Mouse (Mus musculus) forebrain, embryonic 12.5 days (tissue): ENCODE results near the gene Dusp16. TPM values are rescaled to one million over a fixed set of nuclear protein-coding genes. Genes with fewer than 3 reads are reported as not detected.

Experiments used
- ATAC-seq: fragments of 200-750 bp; cut with Nextera tagmentation; 2 replicates; pipeline ENCODE4 v1.8.0; 2017; ENCODE audit warnings: moderate TSS enrichment; ENCODE audit not compliant: low FRiP score
- H3K27ac ChIP-seq: fragments of 300-500 bp; sonication (generic); 2 replicates; pipeline ENCODE4 v1.5.1; 2016; ENCODE audit warnings: mild to moderate bottlenecking
- H3K27me3 ChIP-seq: fragments of 300-500 bp; sonication (generic); 2 replicates; pipeline ENCODE4 v1.6.1; 2016; ENCODE audit warnings: mild to moderate bottlenecking
- H3K36me3 ChIP-seq: fragments of 300-500 bp; sonication (generic); replicated peaks from 2 replicates; pipeline ENCODE4 v1.6.1; 2016; ENCODE audit warnings: mild to moderate bottlenecking
- H3K4me1 ChIP-seq: fragments of 300-500 bp; sonication (generic); 2 replicates; pipeline ENCODE4 v1.6.1; 2016
- H3K4me2 ChIP-seq: fragments of 300-500 bp; sonication (generic); 2 replicates; pipeline ENCODE4 v1.6.1; 2016; ENCODE audit warnings: mild to moderate bottlenecking, moderate library complexity
- H3K4me3 ChIP-seq: fragments of 300-500 bp; sonication (generic); replicated peaks from 2 replicates; pipeline ENCODE4 v1.5.1; 2016; ENCODE audit warnings: mild to moderate bottlenecking
- H3K9ac ChIP-seq: fragments of 300-500 bp; sonication (generic); 2 replicates; pipeline ENCODE4 v1.6.1; 2016; ENCODE audit warnings: mild to moderate bottlenecking
- H3K9me3 ChIP-seq: fragments of 300-500 bp; sonication (generic); 2 replicates; pipeline ENCODE4 v1.6.1; 2016
- WGBS: fragments of 180-500 bp; shearing (Covaris S2); methylation state at CpG from one replicate; pipeline ENCODE4 v1.1.7; 2016; 5-methylcytosine and 5-hydroxymethylcytosine counted together
- polyA plus RNA-seq: library from polyadenylated mRNA; unstranded; fragments of >200 nt; fragmentation: Nextera tagmentation; extraction: Ambion mirVana; gene quantifications from 2 replicates; pipeline ENCODE4 v1.2.1, GENCODE M21; 2016

The Dusp16 gene
- polyA plus RNA-seq, 1 experiment from 2014 or later = 22.0 TPM

DNA sequence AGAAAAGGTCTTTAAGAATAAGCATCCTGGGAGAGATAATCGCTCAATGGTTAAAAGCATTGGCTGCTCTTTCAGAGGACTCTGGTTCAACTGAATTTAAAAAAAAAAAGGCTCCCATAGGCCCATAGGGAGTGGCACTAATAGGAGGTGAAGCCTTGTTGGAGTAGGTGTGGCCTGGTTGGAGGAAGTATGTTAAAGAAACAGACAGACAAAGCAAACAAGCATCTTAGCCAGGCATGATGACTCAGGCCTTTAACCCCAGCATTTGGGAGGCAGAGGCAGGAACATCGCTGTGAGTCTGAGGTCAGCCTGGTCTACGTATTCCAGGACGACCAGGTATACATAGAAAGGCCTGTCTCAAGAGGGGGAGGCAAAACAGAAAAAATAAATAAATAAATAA is 39.0 kb downstream of the Dusp16 start:
- Histone ChIP-seq H3K36me3 (peaks cover 20% of the 10 kb centered on the region), H3K27me3 (no peaks in the 10 kb centered on the region), H3K9ac (no peak overlapping the region), H3K4me2 (no peak overlapping the region), H3K4me3 (no peak overlapping the region), H3K4me1 (no peaks in the 10 kb centered on the region), H3K27ac (no peak overlapping the region), H3K9me3 (no peaks in the 10 kb centered on the region)
- 94% methylated on average over 4 of the region's 4 CpGs for WGBS
- no peak for ATAC-seq

DNA sequence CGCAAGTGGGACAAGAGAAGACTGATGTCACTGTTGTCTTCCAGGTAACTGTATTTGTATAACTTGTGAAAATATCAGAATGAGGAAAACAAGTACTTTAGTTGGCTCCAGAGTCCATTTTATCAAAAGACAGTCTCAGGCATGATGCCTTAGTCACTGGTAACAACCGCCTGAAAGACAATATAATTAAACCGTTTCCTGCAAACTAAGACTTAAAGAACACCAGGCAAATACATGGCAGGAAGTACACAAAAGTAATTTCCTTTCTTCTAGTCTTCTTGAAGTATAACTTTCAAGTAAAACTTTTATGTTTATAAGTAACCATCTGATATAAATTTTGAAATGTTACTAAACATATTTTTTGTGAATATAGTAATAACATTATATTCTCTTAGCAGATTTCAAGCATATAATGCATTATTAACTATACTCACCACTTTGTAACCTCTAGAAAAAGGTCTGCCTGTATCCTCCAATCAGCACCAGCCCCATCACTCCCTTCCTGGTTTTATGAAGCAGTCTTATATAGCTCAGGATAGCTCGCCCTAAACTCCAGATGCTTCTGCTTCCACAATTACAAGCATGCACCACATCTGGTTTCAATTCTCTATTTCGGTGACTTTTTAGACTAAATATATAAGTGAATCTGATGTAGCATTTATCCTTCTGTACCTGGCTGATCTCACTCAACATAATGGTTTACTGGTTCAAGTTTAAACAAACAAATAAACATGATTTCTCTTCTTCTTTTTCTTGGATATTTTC is 40.4 kb downstream of the Dusp16 start:
- Histone ChIP-seq H3K27me3 (no peaks in the 10 kb centered on the region), H3K4me1 (no peaks in the 10 kb centered on the region), H3K9ac (no peak overlapping the region), H3K27ac (no peak overlapping the region), H3K4me3 (no peak overlapping the region), H3K36me3 (peaks cover 17% of the 10 kb centered on the region; the same call in 1 of the 2 replicates), H3K4me2 (no peak overlapping the region), H3K9me3 (no peaks in the 10 kb centered on the region)
- ATAC-seq = no peak
- 93% methylated on average over 5 of the region's 5 CpGs for WGBS

- Histone ChIP-seq H3K36me3 (0 out of 2 replicates have a peak, but pooled peaks cover 15% of the 10 kb centered on the region), H3K27me3 (no peaks in the 10 kb centered on the region), H3K9me3 (no peaks in the 10 kb centered on the region), H3K4me2 (no peak overlapping the region), H3K4me1 (no peaks in the 10 kb centered on the region), H3K27ac (no peak overlapping the region), H3K4me3 (no peak overlapping the region), H3K9ac (no peak overlapping the region)
- no peak for ATAC-seq
- WGBS = 93% methylated on average over 4 of the region's 4 CpGs
Observed at GRCm38 (mm10) chr6:134751087-134751486, 41.3 kb downstream of the Dusp16 start.

- Histone ChIP-seq H3K36me3 (0 out of 2 replicates have a peak, but pooled peaks cover 7% of the 10 kb centered on the region), H3K9me3 (no peaks in the 10 kb centered on the region), H3K4me1 (no peaks in the 10 kb centered on the region), H3K9ac (no peak overlapping the region), H3K4me2 (no peak overlapping the region), H3K27ac (no peak overlapping the region), H3K4me3 (no peak overlapping the region), H3K27me3 (no peaks in the 10 kb centered on the region)
- WGBS = 93% methylated on average over 3 of the region's 3 CpGs
- no peak for ATAC-seq
Observed at GRCm38 (mm10) chr6:134748126-134748525, 44.3 kb downstream of the Dusp16 start.

DNA sequence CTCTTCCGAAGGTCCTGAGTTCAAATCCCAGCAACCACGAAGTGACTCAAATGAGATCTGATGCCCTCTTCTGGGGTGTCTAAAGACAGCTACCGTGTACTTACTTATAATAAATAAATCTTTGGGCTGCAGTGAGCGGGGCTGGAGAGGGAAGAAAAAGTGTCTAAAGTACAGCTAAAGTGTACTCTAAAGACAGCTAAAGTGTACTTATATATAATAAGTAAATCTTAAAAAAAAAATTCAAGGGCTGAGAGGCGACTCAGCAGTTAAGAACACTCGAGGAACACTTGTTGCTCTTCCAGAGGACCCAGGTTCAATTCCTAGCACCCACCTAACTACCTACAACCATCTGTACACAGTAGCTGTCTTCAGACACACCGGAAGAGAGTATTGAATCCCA is 46.5 kb downstream of the Dusp16 start:
- Histone ChIP-seq H3K4me1 (no peaks in the 10 kb centered on the region), H3K27me3 (no peaks in the 10 kb centered on the region), H3K9me3 (no peaks in the 10 kb centered on the region), H3K27ac (no peak overlapping the region), H3K9ac (no peak overlapping the region), H3K4me2 (no peak overlapping the region), H3K36me3 (0 out of 2 replicates have a peak, but pooled peaks cover 7% of the 10 kb centered on the region), H3K4me3 (no peak overlapping the region)
- 92% methylated on average over 7 of the region's 7 CpGs for WGBS
- ATAC-seq = no peak

DNA sequence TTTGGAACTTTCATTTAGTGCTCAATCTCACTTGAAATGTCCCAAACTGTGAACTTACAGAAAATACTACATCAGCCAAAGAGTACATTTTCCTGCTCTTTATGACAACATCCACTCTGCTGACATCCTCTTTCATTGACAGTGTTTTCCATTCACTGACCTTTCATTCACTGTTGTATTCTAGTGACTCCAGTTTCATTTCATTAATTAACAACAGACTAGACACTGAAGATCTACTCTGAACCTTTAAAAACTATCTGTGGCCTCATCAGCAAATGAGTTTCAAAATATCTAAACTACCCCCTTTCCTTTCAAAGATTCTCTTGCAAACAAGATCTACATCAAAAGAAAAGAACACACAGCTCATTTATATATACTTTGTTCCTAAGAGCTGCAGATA is 48.9 kb downstream of the Dusp16 start:
- Histone ChIP-seq H3K9me3 (no peaks in the 10 kb centered on the region), H3K27ac (no peak overlapping the region), H3K4me2 (no peak overlapping the region), H3K27me3 (no peaks in the 10 kb centered on the region), H3K4me3 (no peak overlapping the region), H3K4me1 (no peaks in the 10 kb centered on the region), H3K9ac (no peak overlapping the region), H3K36me3 (peaks cover 17% of the 10 kb centered on the region)
- ATAC-seq = no peak

GRCm38 (mm10) chr6:134736853-134737252 is 55.6 kb downstream of the Dusp16 start:
- 96% methylated on average over 3 of the region's 3 CpGs for WGBS
- no peak overlapping the region for H3K27ac ChIP-seq
- H3K36me3 ChIP-seq = peaks cover 34% of the 10 kb centered on the region

DNA sequence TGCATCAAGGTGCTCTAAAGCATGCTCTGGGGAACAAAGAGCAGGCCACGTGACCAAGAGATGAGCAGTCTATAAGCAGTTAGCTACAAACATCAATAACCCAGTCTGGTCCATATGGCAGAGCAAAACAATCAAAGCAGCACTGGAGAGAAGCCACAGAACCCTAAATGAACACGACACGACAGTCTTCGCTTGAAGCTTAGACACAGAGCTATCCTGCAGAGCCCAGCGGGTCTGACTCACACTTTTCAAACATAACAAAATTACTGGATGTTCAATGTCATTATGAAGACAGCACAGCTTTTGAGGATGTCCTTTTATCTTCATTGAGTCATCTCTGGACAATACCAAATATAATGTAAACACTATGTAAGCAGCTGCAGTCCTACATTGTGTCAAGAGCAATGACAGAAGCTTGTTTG is 58.6 kb downstream of the Dusp16 start:
- Histone ChIP-seq H3K4me2 (no peak overlapping the region), H3K4me1 (no peaks in the 10 kb centered on the region), H3K27ac (no peak overlapping the region), H3K27me3 (no peaks in the 10 kb centered on the region), H3K4me3 (no peak overlapping the region), H3K9ac (no peak overlapping the region), H3K36me3 (peaks cover 22% of the 10 kb centered on the region), H3K9me3 (no peaks in the 10 kb centered on the region)
- 82% methylated on average over 5 of the region's 5 CpGs for WGBS
- no peak for ATAC-seq

More at GRCm38 (mm10) chr6:134736853-134737252, 55.6 kb downstream of the Dusp16 start:
- no peak overlapping the region for H3K4me3 ChIP-seq
- H3K27me3 ChIP-seq = no peaks in the 10 kb centered on the region
- no peak for ATAC-seq
- H3K4me1 ChIP-seq = no peaks in the 10 kb centered on the region
- H3K9ac ChIP-seq = no peak overlapping the region
- H3K4me2 ChIP-seq = no peak overlapping the region
- no peaks in the 10 kb centered on the region for H3K9me3 ChIP-seq

DNA sequence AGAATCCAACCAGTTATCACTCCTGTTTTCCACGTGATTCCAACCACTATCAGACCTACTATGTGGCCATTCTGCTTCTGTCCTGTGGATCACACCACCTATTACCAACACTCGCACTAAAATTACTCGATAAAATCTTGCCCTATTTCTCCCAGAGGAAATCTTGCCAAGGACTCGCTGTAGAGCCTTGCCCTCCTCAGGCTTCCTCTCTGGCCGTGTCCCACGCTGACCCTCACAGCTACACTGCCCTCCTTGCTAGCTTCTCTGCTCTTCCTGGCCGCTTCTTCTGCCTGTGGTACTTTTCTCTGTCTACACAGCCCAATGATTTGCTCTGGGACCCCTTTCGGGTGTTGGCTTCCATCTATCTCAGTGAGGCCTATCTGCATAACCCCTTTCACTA is 59.6 kb downstream of the Dusp16 start:
- H3K4me2 ChIP-seq = no peak overlapping the region
- H3K9me3 ChIP-seq = no peaks in the 10 kb centered on the region
- WGBS = 96% methylated on average over 8 of the region's 8 CpGs
- no peak overlapping the region for H3K4me3 ChIP-seq
- no peaks in the 10 kb centered on the region for H3K27me3 ChIP-seq
- no peak overlapping the region for H3K9ac ChIP-seq
- H3K4me1 ChIP-seq = no peaks in the 10 kb centered on the region
- peaks cover 14% of the 10 kb centered on the region for H3K36me3 ChIP-seq
- H3K27ac ChIP-seq = no peak overlapping the region
- no peak for ATAC-seq

GRCm38 (mm10) chr6:134730978-134731377 is 61.4 kb downstream of the Dusp16 start:
- Histone ChIP-seq H3K4me2 (no peak overlapping the region), H3K36me3 (peaks cover 8% of the 10 kb centered on the region; the same call in 1 of the 2 replicates), H3K4me3 (no peak overlapping the region), H3K27me3 (no peaks in the 10 kb centered on the region), H3K9me3 (no peaks in the 10 kb centered on the region), H3K4me1 (no peaks in the 10 kb centered on the region), H3K27ac (no peak overlapping the region), H3K9ac (no peak overlapping the region)
- no peak for ATAC-seq
- WGBS = 94% methylated on average over 3 of the region's 3 CpGs

- no peak for ATAC-seq
- Histone ChIP-seq H3K9me3 (no peaks in the 10 kb centered on the region), H3K4me1 (no peaks in the 10 kb centered on the region), H3K4me2 (no peak overlapping the region), H3K9ac (no peak overlapping the region), H3K27ac (no peak overlapping the region), H3K27me3 (no peaks in the 10 kb centered on the region), H3K4me3 (no peak overlapping the region), H3K36me3 (peaks cover 44% of the 10 kb centered on the region)
Observed at GRCm38 (mm10) chr6:134725406-134725805, 67.0 kb downstream of the Dusp16 start.

- Histone ChIP-seq H3K36me3 (peaks cover 57% of the 10 kb centered on the region), H3K27ac (no peak overlapping the region), H3K4me3 (no peak overlapping the region), H3K4me1 (no peaks in the 10 kb centered on the region), H3K4me2 (no peak overlapping the region), H3K9ac (no peak overlapping the region), H3K27me3 (no peaks in the 10 kb centered on the region), H3K9me3 (no peaks in the 10 kb centered on the region)
- WGBS = 89% methylated on average over 9 of the region's 9 CpGs
- no peak for ATAC-seq
Observed at GRCm38 (mm10) chr6:134723833-134724553, 68.4 kb downstream of the Dusp16 start.

GRCm38 (mm10) chr6:134723326-134723725 is 69.1 kb downstream of the Dusp16 start:
- WGBS = 92% methylated on average over 7 of the region's 7 CpGs
- Histone ChIP-seq H3K9me3 (no peaks in the 10 kb centered on the region), H3K36me3 (peaks cover 64% of the 10 kb centered on the region), H3K4me2 (no peak overlapping the region), H3K4me1 (no peaks in the 10 kb centered on the region), H3K4me3 (no peak overlapping the region), H3K27me3 (no peaks in the 10 kb centered on the region), H3K27ac (no peak overlapping the region), H3K9ac (no peak overlapping the region)
- ATAC-seq = no peak
